Mouse (Mus musculus): ENCODE measurements around the gene Tagap1.
"Not testable (repeated sequence)": the region's sequence is repeated elsewhere in the genome, so short reads cannot be mapped to it uniquely, and the experiment has no call there.

Gene Tagap1

GRCm38 (mm10) chr17:6961181-6962000 lies 435 bp upstream of the Tagap1 start:
- peak; percentile 95 for DNase-seq

GRCm38 (mm10) chr17:6960349-6960748 lies 607 bp downstream of the Tagap1 start:
- DNase-seq = peak; percentile 39

GRCm38 (mm10) chr17:6959543-6960259 lies 1.3 kb downstream of the Tagap1 start:
- DNase-seq = peak; percentile 51

- DNase-seq = peak; percentile 89
Observed at GRCm38 (mm10) chr17:6958881-6959280, 2.1 kb downstream of the Tagap1 start.

- not testable (repeated sequence) for DNase-seq
Observed at GRCm38 (mm10) chr17:6948769-6949228, 12.2 kb downstream of the Tagap1 start.

- peak; percentile 99 for DNase-seq
Observed at GRCm38 (mm10) chr17:6947984-6948768, 12.8 kb downstream of the Tagap1 start, which contains the start of gene Rsph3b. Gene Rsph3b, minus strand, starts transcription at chr17:6948682.

- DNase-seq = not testable (repeated sequence)
Observed at GRCm38 (mm10) chr17:6947637-6947983, 13.3 kb downstream of the Tagap1 start.

- DNase-seq = not testable (repeated sequence)
Observed at GRCm38 (mm10) chr17:6942560-6942959, 18.4 kb downstream of the Tagap1 start.

GRCm38 (mm10) chr17:6931625-6932024 lies 29.3 kb downstream of the Tagap1 start:
- not testable (repeated sequence) for DNase-seq

GRCm38 (mm10) chr17:6920351-6920894 lies 40.5 kb downstream of the Tagap1 start:
- DNase-seq = not testable (repeated sequence)

- not testable (repeated sequence) for DNase-seq
Observed at GRCm38 (mm10) chr17:6919388-6919787, 41.6 kb downstream of the Tagap1 start.

GRCm38 (mm10) chr17:6915282-6915681 lies 45.7 kb downstream of the Tagap1 start:
- not testable (repeated sequence) for DNase-seq

GRCm38 (mm10) chr17:6914066-6914465 lies 46.9 kb downstream of the Tagap1 start:
- DNase-seq = peak; percentile 0
